Mouse (Mus musculus): ENCODE results near the gene Nyx. TPM values are rescaled to one million over a fixed set of nuclear protein-coding genes. Genes with fewer than 3 reads are reported as not detected.

Nyx gene
- polyA plus RNA-seq (2014; fragmentation: Illumina TruSeq; extraction: RNeasy Lipid Tissue Mini Kit (QIAGEN cat#74804); ENCODE audit: low read depth, low replicate concordance), result not detected

GRCm38 (mm10) chrX:13465810-13466209, at the start of gene Nyx:
TSS of gene Nyx (plus strand) at chrX:13466110.

Other genes starting within 250 kb of the Nyx start
- gene Ddx3x, start 185.1 kb upstream of the Nyx start, polyA plus RNA-seq (2014; fragmentation: Illumina TruSeq; extraction: RNeasy Lipid Tissue Mini Kit (QIAGEN cat#74804); ENCODE audit: low read depth, low replicate concordance), result 583 TPM
- 1.5 TPM for gene Gpr34, start 166.0 kb downstream of the Nyx start, polyA plus RNA-seq (2014; fragmentation: Illumina TruSeq; extraction: RNeasy Lipid Tissue Mini Kit (QIAGEN cat#74804); ENCODE audit: low read depth, low replicate concordance)
- not detected for gene Gpr82, start 195.3 kb downstream of the Nyx start, polyA plus RNA-seq (2014; fragmentation: Illumina TruSeq; extraction: RNeasy Lipid Tissue Mini Kit (QIAGEN cat#74804); ENCODE audit: low read depth, low replicate concordance)

Measured in kidney, adult 10 weeks (tissue).